Mouse (Mus musculus): ENCODE results near the gene Ank3.

- TF ChIP-seq CTCF (IDR thresholded peaks at IDR 0.05 in 2 of 3, conservative IDR thresholded peaks at IDR 0.05 in 1 of 3; ENCODE audit: control insufficient read depth in 1 of 3, insufficient read depth in 1 of 3, low read depth in 2 of 3, low read length in 3 of 3, poor library complexity in 1 of 3, severe bottlenecking in 1 of 3) (no peak), POLR2AphosphoS2 (IDR thresholded peaks at IDR 0.05; ENCODE audit: low read length) (no peak), GATA1 (IDR thresholded peaks at IDR 0.05; ENCODE audit: low read depth, low read length) (no peak), ELF1 (IDR thresholded peaks at IDR 0.05; ENCODE audit: low read depth, low read length) (no peak), TAL1 (IDR thresholded peaks at IDR 0.05; ENCODE audit: low read length) (no peak), POLR2AphosphoS5 (IDR thresholded peaks at IDR 0.05; ENCODE audit: borderline replicate concordance, low read depth, low read length) (no peak), GABPA (IDR thresholded peaks at IDR 0.05; ENCODE audit: low read depth, low read length) (no peak), MAFK (IDR thresholded peaks at IDR 0.05; ENCODE audit: borderline replicate concordance, low read depth, low read length) (no peak)
Measured at GRCm38 (mm10) chr10:69829236-69829635, 430.7 kb downstream of the Ank3 start.

Measured in MEL (cell line).